ENCODE assay signal across 9 mouse cellular contexts in the genomic region with DNA sequence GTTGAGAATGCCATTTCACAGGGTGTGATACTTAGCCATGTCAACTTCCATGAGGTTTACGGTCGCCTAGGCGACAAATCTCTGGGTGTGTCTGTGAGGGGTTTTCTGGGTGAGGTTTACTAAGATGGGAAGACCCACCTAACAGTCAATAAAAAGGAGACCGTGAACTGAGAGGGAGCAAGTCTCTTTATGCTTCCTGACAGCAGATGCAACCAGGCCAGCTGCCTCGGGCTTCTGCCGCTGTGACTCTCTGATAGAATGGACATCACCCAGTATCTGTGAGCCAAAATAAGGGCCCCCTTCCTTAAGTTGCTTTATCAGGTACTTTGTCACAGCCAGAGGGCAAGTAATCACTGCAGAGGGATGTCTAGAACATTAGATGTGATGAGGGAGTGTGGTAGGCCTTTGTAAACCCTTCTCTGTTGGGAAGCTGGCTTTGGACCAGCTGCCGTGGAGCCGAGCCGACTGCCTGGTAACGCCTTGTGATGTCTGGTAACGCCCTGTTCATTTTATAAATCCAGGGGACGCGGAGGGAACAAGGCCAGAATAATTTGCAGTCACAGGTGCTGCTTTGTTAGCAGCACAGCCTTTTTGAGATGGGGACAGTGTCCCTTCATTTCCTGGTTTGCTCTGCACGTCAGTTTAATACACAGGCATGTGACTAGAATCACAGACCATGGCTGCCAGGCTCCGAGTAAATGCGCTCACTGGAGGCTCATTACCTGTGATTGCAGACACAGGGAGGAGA. TPM values are rescaled to one million over a fixed set of nuclear protein-coding genes. Genes with fewer than 3 reads are reported as not detected.
DNase-seq lines count a peak whose midpoint lies in the region; ATAC-seq and TF ChIP-seq lines count a peak whose summit lies in the region.
"Had no signal": no experiment of that assay in that cellular context is flagged by ENCODE, and none has a peak within 500 bp of the region (broad histone marks: within the 10 kb centered on the region; RNA-seq: fewer than 3 reads in every experiment).

No protein-coding gene starts in this region.

- no peak for TF ChIP-seq EP300 in lung, postnatal 0 days (IDR thresholded peaks at IDR 0.05)

- peak; percentile 36 for DNase-seq in lung, postnatal 10 days
- no peak for DNase-seq in lung, postnatal 0 days (ENCODE audit: low spot score)
- DNase-seq in cerebellum, postnatal 14 days: peak; percentile 84 to 86
- peak; percentile 36 for DNase-seq in gastrocnemius, postnatal 25 days
- peak; percentile 77 for DNase-seq in midbrain, embryonic 14.5 days
- no peak for DNase-seq in thymus, postnatal 14 days
- no peak for DNase-seq in embryo, embryonic 10.5 days (ENCODE audit: low spot score)

- H3K4me1 ChIP-seq in lung, postnatal 0 days (ENCODE audit: insufficient read depth, low read depth, low read length): peaks cover 20% of the 10 kb centered on the region; the same call in 1 of the 2 replicates
- H3K4me1 ChIP-seq in midbrain, embryonic 14.5 days (ENCODE audit: control insufficient read depth, insufficient read depth, low read length): peaks cover 46% of the 10 kb centered on the region

- TF ChIP-seq CTCF in lung, postnatal 0 days (IDR thresholded peaks at IDR 0.05): no peak

- 73% methylated on average over 16 of the region's 16 CpGs for WGBS in lung, postnatal 0 days
- 24% methylated on average over 16 of the region's 16 CpGs for WGBS in midbrain, embryonic 14.5 days

- H3K36me3 ChIP-seq in lung, postnatal 0 days (ENCODE audit: insufficient read depth, low read length): no peaks in the 10 kb centered on the region
- no peaks in the 10 kb centered on the region for H3K36me3 ChIP-seq in midbrain, embryonic 14.5 days (ENCODE audit: control insufficient read depth, insufficient read depth, low read length)

- H3K27ac ChIP-seq in lung, postnatal 0 days (ENCODE audit: low read length): no peak overlapping the region
- H3K27ac ChIP-seq in midbrain, embryonic 14.5 days (replicated peaks; ENCODE audit: low read depth, low read length): peak overlapping the region; percentile 73
- H3K27ac ChIP-seq: kidney, postnatal 0 days had no signal

- no peaks in the 10 kb centered on the region for H3K27me3 ChIP-seq in lung, postnatal 0 days (replicated peaks; ENCODE audit: insufficient read depth, low read length)
- H3K27me3 ChIP-seq in midbrain, embryonic 14.5 days (ENCODE audit: control insufficient read depth, insufficient read depth, low read length): no peaks in the 10 kb centered on the region

- no peaks in the 10 kb centered on the region for H3K9me3 ChIP-seq in lung, postnatal 0 days (ENCODE audit: low read length)
- no peaks in the 10 kb centered on the region for H3K9me3 ChIP-seq in midbrain, embryonic 14.5 days (ENCODE audit: control insufficient read depth, low read length)

- H3K4me2 ChIP-seq in lung, postnatal 0 days (replicated peaks; ENCODE audit: low read depth, low read length): no peak overlapping the region
- peak overlapping the region; percentile 38 for H3K4me2 ChIP-seq in midbrain, embryonic 14.5 days (ENCODE audit: low read length)

- no peak overlapping the region for H3K4me3 ChIP-seq in lung, postnatal 0 days (ENCODE audit: low read depth, low read length)
- no peak overlapping the region for H3K4me3 ChIP-seq in midbrain, embryonic 14.5 days (replicated peaks; ENCODE audit: low read depth, low read length)

- H3K9ac ChIP-seq in lung, postnatal 0 days (replicated peaks; ENCODE audit: low read depth): no peak overlapping the region
- H3K9ac ChIP-seq in midbrain, embryonic 14.5 days (replicated peaks; ENCODE audit: low read length): peak overlapping the region; percentile 6; the same call in 1 of the 2 replicates

- ATAC-seq in lung, postnatal 0 days: no peak
- ATAC-seq in midbrain, embryonic 14.5 days (ENCODE audit: low FRiP score, low TSS enrichment): peak; percentile 55
- ATAC-seq in activated CD4-positive, CD25-positive, alpha-beta regulatory T cell, adult 4 months: no peak

RNA-seq across cellular contexts. Expression of a gene that starts 58.8 kb away (rescaled TPM):
- 33.0 and 35.0 TPM in 2 replicates for polyA plus RNA-seq in lung, postnatal 0 days (2015; fragmentation: Nextera tagmentation; extraction: Ambion mirVana)
- 1 to 10 TPM; 4.9 to 6.6 TPM for total RNA-seq in gastrocnemius, postnatal 25 days (2021)
- 104 and 119 TPM in 2 replicates for polyA plus RNA-seq in midbrain, embryonic 14.5 days (2014; fragmentation: Nextera tagmentation; extraction: Ambion mirVana)
- 1 to 10 TPM; 5.3 to 7.3 TPM for polyA plus RNA-seq in activated CD4-positive, CD25-positive, alpha-beta regulatory T cell, adult 4 months (2017; shearing (Covaris generic))

Comparison
In these comparisons a context has a peak if more than half of its experiments do, and no peak if none do; other contexts are left out.
1. DNase-seq: peak in lung, postnatal 10 days (single experiment), cerebellum, postnatal 14 days (2 of 2), gastrocnemius, postnatal 25 days (single experiment) and midbrain, embryonic 14.5 days (single experiment); none in lung, postnatal 0 days (single experiment), thymus, postnatal 14 days (single experiment) and embryo, embryonic 10.5 days (single experiment).